Mouse (Mus musculus) brain, embryonic 18.5 days (tissue): ENCODE data around the gene Crybg1.

ENCODE experiments used
- DNase-seq: peaks from one replicate; pipeline ENCODE4 v3.0.0-alpha.2; 2012; ENCODE audit warnings: low read depth, low spot score

The Crybg1 gene

DNA sequence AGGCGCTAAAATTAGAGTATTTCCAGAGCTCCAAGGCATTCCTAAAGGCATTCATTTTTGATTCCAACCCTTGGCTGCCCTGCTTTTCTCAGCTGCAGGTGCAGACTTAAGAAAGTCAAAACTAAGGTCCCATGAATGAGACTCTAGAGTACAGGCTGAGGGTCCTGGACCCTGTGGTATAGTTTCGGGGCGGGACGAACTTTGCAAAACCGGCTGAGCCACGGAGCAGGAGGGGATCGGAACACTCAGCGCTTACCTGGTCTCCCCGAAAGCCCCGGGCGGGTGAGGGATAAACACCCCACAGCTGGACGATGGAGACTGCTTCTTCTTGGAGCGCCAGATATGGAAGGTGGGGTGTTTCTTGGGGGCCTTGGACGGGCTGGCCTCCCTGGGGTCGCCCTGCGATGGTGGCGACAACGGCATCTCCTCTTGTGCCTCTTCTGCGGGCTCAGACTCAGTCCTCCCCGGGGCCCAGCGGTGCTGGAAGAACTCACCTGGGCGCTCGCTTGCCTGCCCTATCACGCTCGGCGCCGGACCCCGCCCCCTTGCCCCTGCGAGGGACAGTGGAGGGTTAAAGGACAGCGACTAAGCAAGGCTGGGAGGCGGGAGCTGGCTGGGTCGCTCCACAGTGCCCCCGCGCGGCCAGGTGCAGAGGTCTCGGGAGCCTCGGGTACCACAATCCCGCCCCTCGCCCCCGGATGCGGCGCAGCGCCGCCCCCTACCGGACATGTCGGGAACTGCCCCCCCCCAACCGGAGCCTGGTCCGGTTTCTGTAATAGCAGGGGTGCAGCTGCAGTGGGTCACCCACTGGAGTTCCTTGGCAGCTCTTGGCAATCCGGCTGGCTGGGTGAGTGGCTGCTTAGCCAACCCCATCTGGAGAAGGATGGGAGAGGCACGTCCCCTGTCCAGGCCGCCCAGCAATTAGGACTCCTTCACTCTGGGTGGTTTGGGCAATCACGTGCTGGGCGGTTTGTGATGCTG, at the start of gene Crybg1:
TSS of gene Crybg1 (minus strand) at position 517 of the 981 bp plus-strand sequence.
- DNase-seq, result no peak

GRCm38 (mm10) chr10:44177365-44177764, 28.7 kb upstream of the Crybg1 start:
- no peak for DNase-seq

GRCm38 (mm10) chr10:44176548-44176947, 27.9 kb upstream of the Crybg1 start:
- no peak for DNase-seq

GRCm38 (mm10) chr10:44176120-44176519, 27.5 kb upstream of the Crybg1 start:
- DNase-seq, result no peak

- no peak for DNase-seq
These were observed 21.5 kb upstream of the Crybg1 start for GRCm38 (mm10) chr10:44170145-44170544.

DNA sequence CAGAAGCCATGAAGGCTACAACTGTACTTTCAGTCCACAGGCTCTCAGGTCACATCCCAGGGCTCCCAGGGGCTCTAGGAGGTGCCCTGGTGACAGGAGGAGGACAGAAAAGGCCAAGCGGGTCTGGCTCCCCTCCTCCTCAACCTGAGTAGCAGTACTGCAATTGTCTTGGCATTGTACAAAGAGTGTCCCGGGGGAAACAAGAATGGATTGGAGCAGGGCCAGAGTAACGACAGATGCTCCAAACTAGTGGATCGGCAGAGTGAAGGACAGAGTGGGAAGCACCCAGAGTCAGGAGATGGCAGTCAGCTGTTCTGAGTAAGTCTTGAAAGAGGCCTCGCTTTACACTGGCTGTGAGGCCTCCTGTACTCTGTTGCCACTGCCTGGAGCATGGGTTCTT, 18.4 kb upstream of the Crybg1 start:
- DNase-seq, result no peak

DNA sequence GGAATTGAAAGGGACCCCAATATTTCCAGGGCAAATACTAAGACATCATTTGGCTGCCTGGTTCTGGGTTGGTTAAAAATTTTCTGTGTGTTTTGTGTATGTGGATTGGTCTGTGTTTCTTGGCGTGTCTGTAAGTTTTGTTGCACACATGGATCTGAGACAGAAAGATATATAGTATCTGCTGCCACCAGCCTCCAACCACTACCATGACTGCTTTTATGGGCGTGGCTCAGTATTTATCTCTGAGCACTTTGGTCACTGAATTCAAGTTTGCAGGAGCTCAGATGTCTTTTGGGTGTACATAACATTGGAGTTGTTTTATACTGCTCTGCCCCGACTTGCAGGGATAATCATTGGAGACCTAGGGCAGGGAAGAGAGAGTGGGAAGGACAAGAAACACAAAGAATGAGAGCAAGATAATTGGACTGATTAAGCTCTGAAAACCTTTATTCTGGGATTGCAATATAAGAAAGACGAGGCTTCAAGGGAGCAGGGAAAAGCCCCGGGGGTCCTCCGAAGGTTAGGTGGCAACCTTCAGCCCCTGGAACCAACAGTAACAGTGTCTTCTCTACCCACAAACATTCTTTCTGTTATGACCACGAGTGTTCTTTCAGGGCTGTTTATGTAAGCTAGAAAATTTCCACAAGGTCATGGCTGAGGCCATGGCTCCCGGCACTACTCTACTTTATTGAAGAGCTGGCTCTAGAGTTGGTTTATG, 15.8 kb upstream of the Crybg1 start:
- DNase-seq, result no peak

- no peak for DNase-seq
These were observed 14.4 kb upstream of the Crybg1 start for GRCm38 (mm10) chr10:44163028-44163427.

DNA sequence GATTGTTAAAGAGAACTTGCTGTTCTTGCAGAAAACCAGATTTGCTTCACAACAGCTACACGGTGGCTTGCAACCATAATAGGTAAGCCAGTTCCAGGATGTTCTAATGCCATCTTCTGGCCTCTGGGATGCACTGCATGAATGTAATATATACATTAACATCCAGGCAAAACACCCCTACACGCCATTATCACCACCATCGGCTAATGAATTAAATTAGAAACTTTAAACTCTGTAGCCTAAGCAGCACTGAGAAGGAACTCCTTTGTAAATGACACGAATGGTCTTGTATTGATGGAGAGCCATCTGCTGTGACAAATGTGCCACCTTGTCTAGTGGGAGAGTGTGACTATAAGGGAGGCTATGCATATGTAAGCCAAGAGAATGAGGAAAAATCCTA, 11.5 kb upstream of the Crybg1 start:
- DNase-seq, result no peak

- DNase-seq, result no peak
These were observed 8.8 kb upstream of the Crybg1 start for GRCm38 (mm10) chr10:44157489-44157888.

DNA sequence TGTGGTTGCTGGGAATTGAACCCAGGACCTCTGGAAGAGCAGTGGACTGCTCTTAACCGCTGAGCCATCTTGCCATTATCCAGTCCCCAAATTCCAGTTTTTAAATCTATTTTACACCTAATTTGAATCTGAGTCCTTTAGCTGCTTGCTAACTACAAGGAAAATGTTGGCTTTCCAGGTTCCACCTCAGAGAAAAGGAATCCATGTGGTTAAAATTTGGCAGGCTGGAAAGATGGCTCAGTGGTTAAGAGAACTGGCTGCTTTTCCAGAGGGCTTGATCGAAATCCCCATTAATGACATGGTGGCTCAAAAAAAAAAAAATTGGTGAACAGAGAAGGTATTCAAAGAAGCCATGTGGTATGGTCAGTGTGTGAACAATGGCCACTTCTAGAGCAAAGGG, 1.8 kb upstream of the Crybg1 start:
- DNase-seq, result no peak

GRCm38 (mm10) chr10:44143401-44143800, 5.3 kb downstream of the Crybg1 start:
- no peak for DNase-seq

DNA sequence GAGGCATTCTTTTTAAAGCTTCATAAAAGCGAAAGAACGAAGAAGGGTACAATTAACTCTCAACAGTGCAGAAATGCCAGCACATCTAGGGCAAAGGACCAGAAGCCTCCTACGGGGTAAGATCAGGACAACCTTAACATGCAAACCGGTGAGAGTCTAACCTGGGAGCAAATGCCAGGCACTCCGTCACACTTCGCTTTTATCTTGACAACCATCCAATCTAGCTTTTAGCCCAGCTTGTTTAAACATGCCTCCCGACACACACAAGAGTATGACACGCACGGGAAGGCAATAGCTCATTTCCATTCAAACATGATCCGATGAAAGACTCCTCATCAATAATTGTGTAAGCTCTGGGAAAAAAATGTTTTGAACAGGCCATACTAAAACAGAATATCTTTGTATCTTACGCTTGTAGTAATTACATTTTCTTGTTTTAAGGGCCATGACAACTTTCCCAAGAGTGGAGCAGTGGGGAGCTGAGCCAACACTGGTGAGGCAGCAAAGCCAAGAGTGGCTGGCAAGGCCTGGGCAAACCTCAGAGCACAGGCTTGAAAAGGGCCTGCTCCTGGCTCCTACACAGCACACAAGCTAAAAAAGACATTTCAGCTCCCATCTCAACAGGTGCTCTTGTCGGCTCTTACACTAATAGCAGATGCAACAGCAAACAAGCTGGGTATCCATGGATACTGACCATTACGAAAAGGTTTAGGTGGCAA, 10.4 kb downstream of the Crybg1 start:
- no peak for DNase-seq

DNA sequence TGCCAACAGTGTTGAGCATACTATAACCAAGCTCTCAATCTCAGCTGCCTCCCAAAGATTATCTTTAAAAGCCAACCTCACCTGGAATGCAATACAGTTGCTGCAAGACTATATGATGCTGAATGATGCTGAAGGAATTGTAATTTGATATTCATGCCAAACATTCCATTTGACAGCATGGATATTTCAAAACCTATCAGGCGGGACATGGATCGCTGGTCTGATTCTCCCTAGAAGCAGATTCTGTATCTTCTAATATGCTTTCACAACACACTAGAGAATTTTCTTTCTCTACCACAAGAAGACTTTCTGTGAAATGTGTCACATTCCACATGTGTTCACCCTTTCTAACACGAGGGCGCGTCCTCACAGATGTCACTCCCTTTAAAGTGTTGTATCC, 22.6 kb downstream of the Crybg1 start:
- DNase-seq, result no peak

- DNase-seq, result no peak
These were observed 24.2 kb downstream of the Crybg1 start for GRCm38 (mm10) chr10:44124400-44124933.

- DNase-seq, result no peak
These were observed 30.0 kb downstream of the Crybg1 start for GRCm38 (mm10) chr10:44118616-44119015.

GRCm38 (mm10) chr10:44116796-44117195, 31.9 kb downstream of the Crybg1 start:
- DNase-seq, result no peak

- DNase-seq, result no peak
These were observed 34.0 kb downstream of the Crybg1 start for GRCm38 (mm10) chr10:44114611-44115010.

DNA sequence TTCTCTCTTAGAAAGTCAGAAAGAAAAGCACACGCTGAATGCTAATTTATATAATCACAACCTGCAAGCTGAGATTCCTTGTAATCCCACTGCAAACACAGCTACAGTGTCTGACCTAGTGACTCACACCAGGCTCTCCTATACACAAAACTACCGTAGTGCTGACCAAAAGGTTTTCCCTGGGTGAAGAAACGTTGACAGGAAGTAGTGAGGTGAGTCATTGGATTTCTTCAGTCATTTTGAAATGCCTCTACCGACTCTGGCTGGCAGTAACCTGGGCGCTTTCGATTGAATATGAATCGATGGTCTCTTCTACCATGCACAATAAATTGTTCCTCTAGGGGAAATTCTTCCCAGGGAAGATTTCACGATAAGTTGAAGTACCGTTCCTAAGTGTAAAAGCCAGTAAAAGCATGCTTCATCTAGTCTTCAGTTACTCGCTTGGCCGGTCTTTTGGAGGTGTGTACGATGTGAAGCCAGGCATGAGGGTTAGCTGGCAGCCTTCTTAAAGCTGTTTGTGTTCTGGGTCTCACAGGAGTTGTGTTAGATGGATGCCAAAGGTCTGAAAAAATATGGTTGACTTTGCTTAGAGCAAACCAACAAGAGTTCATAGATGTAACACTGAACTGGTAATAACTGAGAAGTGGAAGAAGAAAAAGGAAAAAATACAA, 36.5 kb downstream of the Crybg1 start:
- DNase-seq, result no peak

GRCm38 (mm10) chr10:44111168-44111567, 37.5 kb downstream of the Crybg1 start:
- no peak for DNase-seq

GRCm38 (mm10) chr10:44110460-44110859, 38.2 kb downstream of the Crybg1 start:
- DNase-seq, result no peak
